Mouse (Mus musculus) adrenal gland, postnatal 36 days (tissue): Measurements from ENCODE around the gene Pcdh7. TPM values are rescaled to one million over a fixed set of nuclear protein-coding genes. Genes with fewer than 3 reads are reported as not detected.
"Not testable (repeated sequence)": the region's sequence is repeated elsewhere in the genome, so short reads cannot be mapped to it uniquely, and the experiment has no call there.

Experiments used
- DNase-seq, 2 experiments: peaks; one replicate each; pipeline ENCODE4 v3.0.0; 2021; ENCODE audit warnings: mixed read lengths in 1 of 2
- total RNA-seq, 2 experiments: library from RNA; stranded (reverse); gene quantifications; 2 replicates each; pipeline ENCODE4 v1.2.3; 2021

Pcdh7 gene
- total RNA-seq, 2 experiments from 2014 or later, result 1.7 to 3.2 TPM

GRCm38 (mm10) chr5:58118930-58119611, 401.3 kb downstream of the Pcdh7 start:
- DNase-seq, result no peak

DNA sequence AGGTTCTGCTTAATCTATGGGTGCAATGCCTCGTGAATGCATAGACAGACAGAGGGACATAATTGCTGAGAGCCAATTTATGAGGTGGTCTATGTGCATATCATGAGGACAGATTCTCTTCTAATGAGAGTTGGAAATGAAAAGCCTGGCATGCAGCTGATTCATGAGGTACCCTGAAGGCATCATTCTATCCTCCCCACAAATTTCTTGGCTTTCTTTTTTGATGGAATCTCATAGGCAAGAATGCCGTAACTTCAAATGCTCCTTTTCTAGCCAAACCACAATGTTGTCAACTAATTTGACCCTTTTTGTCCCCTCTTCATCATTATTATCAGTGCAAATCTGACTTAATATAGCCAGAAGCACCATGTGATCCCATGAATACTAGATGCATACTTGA, 426.1 kb downstream of the Pcdh7 start:
- no peak for DNase-seq

- no peak for DNase-seq
Observed at GRCm38 (mm10) chr5:58153966-58154365, 436.2 kb downstream of the Pcdh7 start.

DNA sequence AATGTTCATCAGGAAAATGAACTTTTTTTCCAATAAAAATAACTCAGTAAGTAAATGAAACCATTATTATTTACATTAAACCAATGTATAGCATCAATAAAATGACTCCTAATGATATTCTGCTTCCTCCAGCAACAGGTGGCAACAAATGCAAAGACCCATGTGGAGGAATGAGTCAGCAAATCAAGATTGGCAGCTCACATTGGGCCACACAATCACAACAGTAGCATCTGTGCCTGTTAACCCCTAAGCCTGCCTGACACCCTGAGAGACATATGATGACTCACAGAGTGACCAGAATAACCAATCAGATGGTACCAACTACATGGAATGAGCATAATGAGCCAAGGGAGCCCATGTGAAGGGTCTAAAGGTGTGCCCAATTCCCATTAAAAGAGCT, 454.5 kb downstream of the Pcdh7 start:
- DNase-seq, result no peak

GRCm38 (mm10) chr5:58174335-58174734, 456.6 kb downstream of the Pcdh7 start:
- DNase-seq, result not testable (repeated sequence)

GRCm38 (mm10) chr5:58175532-58175931, 457.8 kb downstream of the Pcdh7 start:
- DNase-seq, result no peak
